Mouse (Mus musculus): ENCODE data around the gene Atxn2. TPM values are rescaled to one million over a fixed set of nuclear protein-coding genes. Genes with fewer than 3 reads are reported as not detected.

Atxn2 gene
- polyA plus RNA-seq, 2 experiments, result 87.2 to 156 TPM

- WGBS, result 82% methylated on average over 9 of the region's 9 CpGs
- ATAC-seq (ENCODE audit: low FRiP score, low read depth) (no peak), DNase-seq (ENCODE audit: low spot score) (no peak)
- no peak overlapping the region for H3K27ac ChIP-seq (replicated peaks; ENCODE audit: low read depth, low read length)
- no peak for TF ChIP-seq POLR2A (IDR thresholded peaks at IDR 0.05; ENCODE audit: borderline replicate concordance, extremely low read depth, insufficient read depth, insufficient read length)
- no peak overlapping the region for H3K4me2 ChIP-seq (replicated peaks; ENCODE audit: low read depth, low read length, severe bottlenecking)
- H3K27me3 ChIP-seq (ENCODE audit: control insufficient read depth, insufficient read depth, low read length), result no peaks in the 10 kb centered on the region
- H3K4me1 ChIP-seq (ENCODE audit: control insufficient read depth, insufficient read depth, low read length), result no peaks in the 10 kb centered on the region
- no peak overlapping the region for H3K9ac ChIP-seq (ENCODE audit: low read depth, low read length, severe bottlenecking)
- H3K4me3 ChIP-seq (replicated peaks; ENCODE audit: low read length), result no peak overlapping the region
- H3K36me3 ChIP-seq (ENCODE audit: control insufficient read depth, insufficient read depth, low read length), result peaks cover 72% of the 10 kb centered on the region
- H3K9me3 ChIP-seq (ENCODE audit: control insufficient read depth, low read length), result no peaks in the 10 kb centered on the region
Measured at GRCm38 (mm10) chr5:121817551-121817950, 106.4 kb downstream of the Atxn2 start.

- Histone ChIP-seq H3K4me1 (ENCODE audit: control insufficient read depth, insufficient read depth, low read length) (0 out of 2 replicates have a peak, but pooled peaks cover 3% of the 10 kb centered on the region), H3K27me3 (ENCODE audit: control insufficient read depth, insufficient read depth, low read length) (no peaks in the 10 kb centered on the region), H3K9me3 (ENCODE audit: control insufficient read depth, low read length) (no peaks in the 10 kb centered on the region), H3K27ac (replicated peaks; ENCODE audit: low read depth, low read length) (no peak overlapping the region), H3K36me3 (ENCODE audit: control insufficient read depth, insufficient read depth, low read length) (peaks cover 66% of the 10 kb centered on the region), H3K4me2 (replicated peaks; ENCODE audit: low read depth, low read length, severe bottlenecking) (no peak overlapping the region), H3K9ac (ENCODE audit: low read depth, low read length, severe bottlenecking) (no peak overlapping the region), H3K4me3 (replicated peaks; ENCODE audit: low read length) (no peak overlapping the region)
- DNase-seq (ENCODE audit: low spot score), result no peak
- WGBS, result 96% methylated on average over 7 of the region's 7 CpGs
- no peak for TF ChIP-seq POLR2A (IDR thresholded peaks at IDR 0.05; ENCODE audit: borderline replicate concordance, extremely low read depth, insufficient read depth, insufficient read length)
- no peak for ATAC-seq (ENCODE audit: low FRiP score, low read depth)
Measured at GRCm38 (mm10) chr5:121818401-121818800, 107.3 kb downstream of the Atxn2 start.

- H3K4me3 ChIP-seq (replicated peaks; ENCODE audit: low read length), result no peak overlapping the region
- H3K4me2 ChIP-seq (replicated peaks; ENCODE audit: low read depth, low read length, severe bottlenecking), result no peak overlapping the region
- 0 out of 2 replicates have a peak, but pooled peaks cover 4% of the 10 kb centered on the region for H3K4me1 ChIP-seq (ENCODE audit: control insufficient read depth, insufficient read depth, low read length)
- no peak overlapping the region for H3K9ac ChIP-seq (ENCODE audit: low read depth, low read length, severe bottlenecking)
- no peaks in the 10 kb centered on the region for H3K9me3 ChIP-seq (ENCODE audit: control insufficient read depth, low read length)
- DNase-seq (ENCODE audit: low spot score) (no peak), ATAC-seq (ENCODE audit: low FRiP score, low read depth) (no peak)
- WGBS, result 93% methylated on average over 4 of the region's 4 CpGs
- no peak overlapping the region for H3K27ac ChIP-seq (replicated peaks; ENCODE audit: low read depth, low read length)
- H3K27me3 ChIP-seq (ENCODE audit: control insufficient read depth, insufficient read depth, low read length), result no peaks in the 10 kb centered on the region
- TF ChIP-seq POLR2A (IDR thresholded peaks at IDR 0.05; ENCODE audit: borderline replicate concordance, extremely low read depth, insufficient read depth, insufficient read length), result no peak
- H3K36me3 ChIP-seq (ENCODE audit: control insufficient read depth, insufficient read depth, low read length), result peaks cover 61% of the 10 kb centered on the region
Measured at GRCm38 (mm10) chr5:121818862-121819261, 107.7 kb downstream of the Atxn2 start.

- Histone ChIP-seq H3K4me2 (replicated peaks; ENCODE audit: low read depth, low read length, severe bottlenecking) (no peak overlapping the region), H3K27me3 (ENCODE audit: control insufficient read depth, insufficient read depth, low read length) (no peaks in the 10 kb centered on the region), H3K4me3 (replicated peaks; ENCODE audit: low read length) (no peak overlapping the region), H3K9me3 (ENCODE audit: control insufficient read depth, low read length) (no peaks in the 10 kb centered on the region), H3K36me3 (ENCODE audit: control insufficient read depth, insufficient read depth, low read length) (peaks cover 56% of the 10 kb centered on the region), H3K4me1 (ENCODE audit: control insufficient read depth, insufficient read depth, low read length) (0 out of 2 replicates have a peak, but pooled peaks cover 4% of the 10 kb centered on the region), H3K9ac (ENCODE audit: low read depth, low read length, severe bottlenecking) (no peak overlapping the region), H3K27ac (replicated peaks; ENCODE audit: low read depth, low read length) (no peak overlapping the region)
- WGBS, result 78% methylated on average over 5 of the region's 5 CpGs
- no peak for DNase-seq (ENCODE audit: low spot score)
- TF ChIP-seq POLR2A (IDR thresholded peaks at IDR 0.05; ENCODE audit: borderline replicate concordance, extremely low read depth, insufficient read depth, insufficient read length), result no peak
- ATAC-seq (ENCODE audit: low FRiP score, low read depth), result no peak
Measured at GRCm38 (mm10) chr5:121819559-121819958, 108.4 kb downstream of the Atxn2 start.

GRCm38 (mm10) chr5:121820161-121820560, 109.0 kb downstream of the Atxn2 start:
- Histone ChIP-seq H3K27ac (replicated peaks; ENCODE audit: low read depth, low read length) (no peak overlapping the region), H3K4me3 (replicated peaks; ENCODE audit: low read length) (no peak overlapping the region), H3K4me1 (ENCODE audit: control insufficient read depth, insufficient read depth, low read length) (0 out of 2 replicates have a peak, but pooled peaks cover 4% of the 10 kb centered on the region), H3K36me3 (ENCODE audit: control insufficient read depth, insufficient read depth, low read length) (peaks cover 58% of the 10 kb centered on the region), H3K9ac (ENCODE audit: low read depth, low read length, severe bottlenecking) (no peak overlapping the region), H3K9me3 (ENCODE audit: control insufficient read depth, low read length) (no peaks in the 10 kb centered on the region), H3K4me2 (replicated peaks; ENCODE audit: low read depth, low read length, severe bottlenecking) (no peak overlapping the region), H3K27me3 (ENCODE audit: control insufficient read depth, insufficient read depth, low read length) (no peaks in the 10 kb centered on the region)
- DNase-seq (ENCODE audit: low spot score), result no peak
- ATAC-seq (ENCODE audit: low FRiP score, low read depth), result no peak
- TF ChIP-seq POLR2A (IDR thresholded peaks at IDR 0.05; ENCODE audit: borderline replicate concordance, extremely low read depth, insufficient read depth, insufficient read length), result no peak
- 73% methylated on average over 2 of the region's 2 CpGs for WGBS

- H3K36me3 ChIP-seq (ENCODE audit: control insufficient read depth, insufficient read depth, low read length), result peaks cover 57% of the 10 kb centered on the region
- H3K27ac ChIP-seq (replicated peaks; ENCODE audit: low read depth, low read length), result no peak overlapping the region
- no peak for ATAC-seq (ENCODE audit: low FRiP score, low read depth)
Measured at GRCm38 (mm10) chr5:121820657-121821056, 109.5 kb downstream of the Atxn2 start.

More at GRCm38 (mm10) chr5:121820657-121821056, 109.5 kb downstream of the Atxn2 start:
- Histone ChIP-seq H3K27me3 (ENCODE audit: control insufficient read depth, insufficient read depth, low read length) (no peaks in the 10 kb centered on the region), H3K9ac (ENCODE audit: low read depth, low read length, severe bottlenecking) (no peak overlapping the region), H3K4me1 (ENCODE audit: control insufficient read depth, insufficient read depth, low read length) (0 out of 2 replicates have a peak, but pooled peaks cover 4% of the 10 kb centered on the region), H3K4me2 (replicated peaks; ENCODE audit: low read depth, low read length, severe bottlenecking) (no peak overlapping the region), H3K9me3 (ENCODE audit: control insufficient read depth, low read length) (no peaks in the 10 kb centered on the region), H3K4me3 (replicated peaks; ENCODE audit: low read length) (no peak overlapping the region)
- DNase-seq (ENCODE audit: low spot score), result no peak
- WGBS, result 92% methylated on average over 3 of the region's 3 CpGs
- TF ChIP-seq POLR2A (IDR thresholded peaks at IDR 0.05; ENCODE audit: borderline replicate concordance, extremely low read depth, insufficient read depth, insufficient read length), result no peak

All from limb, embryonic 14.5 days (tissue).